Mouse (Mus musculus) hindbrain, embryonic 16.5 days (tissue): ENCODE results near the gene Cerk. TPM values are rescaled to one million over a fixed set of nuclear protein-coding genes. Genes with fewer than 3 reads are reported as not detected.
"Not testable (repeated sequence)": the region's sequence is repeated elsewhere in the genome, so short reads cannot be mapped to it uniquely, and the experiment has no call there.

Experiments used
- ATAC-seq: fragments of 200-750 bp; cut with Nextera tagmentation; 2 replicates; pipeline ENCODE4 v1.8.0; 2017; ENCODE audit warnings: moderate TSS enrichment, moderate library complexity
- H3K27ac ChIP-seq: fragments of 300-500 bp; sonication (generic); 2 replicates; pipeline ENCODE4 v1.5.1; 2014; ENCODE audit warnings: low read depth, mild to moderate bottlenecking, control low read depth, low read length, moderate library complexity
- H3K27me3 ChIP-seq: fragments of 300-500 bp; sonication (generic); replicated peaks from 2 replicates; pipeline ENCODE4 v1.6.1; 2014; ENCODE audit warnings: low read length; ENCODE audit not compliant: control insufficient read depth, insufficient read depth
- H3K36me3 ChIP-seq: fragments of 300-500 bp; sonication (generic); 2 replicates; pipeline ENCODE4 v1.6.1; 2014; ENCODE audit warnings: mild to moderate bottlenecking, low read length, moderate library complexity, mixed read lengths; ENCODE audit not compliant: control insufficient read depth, insufficient read depth
- H3K4me1 ChIP-seq: fragments of 300-500 bp; sonication (generic); 2 replicates; pipeline ENCODE4 v1.6.1; 2014; ENCODE audit warnings: low read depth, low read length; ENCODE audit not compliant: control insufficient read depth, insufficient read depth
- H3K4me2 ChIP-seq: fragments of 300-500 bp; sonication (generic); 2 replicates; pipeline ENCODE4 v1.6.1; 2014; ENCODE audit warnings: mild to moderate bottlenecking, low read length, control low read depth, moderate library complexity
- H3K4me3 ChIP-seq: fragments of 300-500 bp; sonication (generic); 2 replicates; pipeline ENCODE4 v1.5.1; 2014; ENCODE audit warnings: mild to moderate bottlenecking, low read length, control low read depth, moderate library complexity
- H3K9ac ChIP-seq: fragments of 300-500 bp; sonication (generic); 2 replicates; pipeline ENCODE4 v1.6.1; 2014; ENCODE audit warnings: low read depth, mild to moderate bottlenecking, control low read depth, low read length, moderate library complexity
- H3K9me3 ChIP-seq: fragments of 300-500 bp; sonication (generic); 2 replicates; pipeline ENCODE4 v1.6.1; 2014; ENCODE audit warnings: mild to moderate bottlenecking, low read length, moderate library complexity; ENCODE audit not compliant: control insufficient read depth
- WGBS: fragments of 180-500 bp; shearing (Covaris S2); extraction: QIAGEN DNeasy Blood & Tissue Kit; methylation state at CpG from one replicate; pipeline ENCODE4 v1.1.7; 2014; 5-methylcytosine and 5-hydroxymethylcytosine counted together
- polyA plus RNA-seq: library from polyadenylated mRNA; unstranded; fragments of >200 nt; fragmentation: Nextera tagmentation; extraction: Ambion mirVana; gene quantifications from 2 replicates; pipeline ENCODE4 v1.2.1, GENCODE M21; 2015

Gene Cerk
- polyA plus RNA-seq, 1 experiment from 2014 or later, result 25.3 TPM

- Histone ChIP-seq H3K27me3 (no peaks in the 10 kb centered on the region), H3K9ac (no peak overlapping the region), H3K9me3 (no peaks in the 10 kb centered on the region), H3K4me3 (no peak overlapping the region), H3K36me3 (no peaks in the 10 kb centered on the region), H3K27ac (no peak overlapping the region), H3K4me1 (peaks cover 24% of the 10 kb centered on the region), H3K4me2 (no peak overlapping the region)
- WGBS, result 80% methylated on average over 4 of the region's 4 CpGs
- no peak for ATAC-seq
Observed at GRCm38 (mm10) chr15:86180427-86180826, 5.5 kb downstream of the Cerk start.

GRCm38 (mm10) chr15:86178594-86178993 lies 7.3 kb downstream of the Cerk start:
- Histone ChIP-seq H3K27me3 (no peaks in the 10 kb centered on the region), H3K36me3 (no peaks in the 10 kb centered on the region), H3K4me3 (no peak overlapping the region), H3K4me1 (peaks cover 22% of the 10 kb centered on the region), H3K27ac (no peak overlapping the region), H3K9ac (no peak overlapping the region), H3K4me2 (no peak overlapping the region), H3K9me3 (no peaks in the 10 kb centered on the region)
- no peak for ATAC-seq
- WGBS, result 90% methylated on average over 6 of the region's 6 CpGs

- not testable (repeated sequence) for H3K27ac ChIP-seq, H3K36me3 ChIP-seq, H3K4me3 ChIP-seq, H3K27me3 ChIP-seq, H3K9ac ChIP-seq, H3K4me2 ChIP-seq, H3K9me3 ChIP-seq
- ATAC-seq, result peak; percentile 79
- 84% methylated on average over 2 of the region's 2 CpGs for WGBS
- peaks cover 19% of the 10 kb centered on the region for H3K4me1 ChIP-seq
Observed at GRCm38 (mm10) chr15:86177703-86178251, 8.2 kb downstream of the Cerk start.

- Histone ChIP-seq H3K4me2 (no peak overlapping the region), H3K36me3 (no peaks in the 10 kb centered on the region), H3K4me3 (no peak overlapping the region), H3K27ac (0 out of 2 replicates have a peak overlapping the region, but pooled peaks have one; percentile 16), H3K27me3 (no peaks in the 10 kb centered on the region), H3K9me3 (no peaks in the 10 kb centered on the region), H3K9ac (no peak overlapping the region), H3K4me1 (peaks cover 12% of the 10 kb centered on the region)
- peak; percentile 79 for ATAC-seq
- WGBS, result 74% methylated on average over 21 of the region's 22 CpGs
Observed at GRCm38 (mm10) chr15:86176771-86177702, 8.9 kb downstream of the Cerk start.

GRCm38 (mm10) chr15:86176166-86176565 lies 9.8 kb downstream of the Cerk start:
- Histone ChIP-seq H3K36me3 (no peaks in the 10 kb centered on the region), H3K27me3 (no peaks in the 10 kb centered on the region), H3K9me3 (no peaks in the 10 kb centered on the region), H3K27ac (no peak overlapping the region), H3K4me3 (no peak overlapping the region), H3K9ac (no peak overlapping the region), H3K4me2 (no peak overlapping the region), H3K4me1 (peaks cover 8% of the 10 kb centered on the region; the same call in 1 of the 2 replicates)
- WGBS, result 87% methylated on average over 10 of the region's 10 CpGs
- no peak for ATAC-seq

GRCm38 (mm10) chr15:86175253-86176050 lies 10.5 kb downstream of the Cerk start:
- Histone ChIP-seq H3K27ac (no peak overlapping the region), H3K4me3 (no peak overlapping the region), H3K9ac (no peak overlapping the region), H3K4me1 (peaks cover 8% of the 10 kb centered on the region; the same call in 1 of the 2 replicates), H3K36me3 (no peaks in the 10 kb centered on the region), H3K27me3 (no peaks in the 10 kb centered on the region), H3K4me2 (no peak overlapping the region), H3K9me3 (no peaks in the 10 kb centered on the region)
- WGBS, result 90% methylated on average over 3 of the region's 3 CpGs
- no peak for ATAC-seq

- ATAC-seq, result no peak
- H3K9me3 ChIP-seq, result no peaks in the 10 kb centered on the region
- H3K4me1 ChIP-seq, result peaks cover 9% of the 10 kb centered on the region; the same call in 1 of the 2 replicates
- H3K27me3 ChIP-seq, result no peaks in the 10 kb centered on the region
- no peak overlapping the region for H3K27ac ChIP-seq
- H3K4me2 ChIP-seq, result no peak overlapping the region
- no peak overlapping the region for H3K9ac ChIP-seq
- WGBS, result 47% methylated on average over 16 of the region's 16 CpGs
- H3K36me3 ChIP-seq, result no peaks in the 10 kb centered on the region
- H3K4me3 ChIP-seq, result no peak overlapping the region
Observed at GRCm38 (mm10) chr15:86173136-86173985, 12.6 kb downstream of the Cerk start.

- ATAC-seq, result no peak
- H3K9ac ChIP-seq, result no peak overlapping the region
- 73% methylated on average over 6 of the region's 6 CpGs for WGBS
- no peak overlapping the region for H3K4me3 ChIP-seq
- H3K36me3 ChIP-seq, result no peaks in the 10 kb centered on the region
- H3K4me2 ChIP-seq, result no peak overlapping the region
- no peaks in the 10 kb centered on the region for H3K9me3 ChIP-seq
- H3K27me3 ChIP-seq, result no peaks in the 10 kb centered on the region
- peaks cover 10% of the 10 kb centered on the region; the same call in 1 of the 2 replicates for H3K4me1 ChIP-seq
- H3K27ac ChIP-seq, result no peak overlapping the region
Observed at GRCm38 (mm10) chr15:86172526-86172925, 13.4 kb downstream of the Cerk start.
